Mouse (Mus musculus): ENCODE measurements around the gene Slc46a1.

Gene Slc46a1

DNA sequence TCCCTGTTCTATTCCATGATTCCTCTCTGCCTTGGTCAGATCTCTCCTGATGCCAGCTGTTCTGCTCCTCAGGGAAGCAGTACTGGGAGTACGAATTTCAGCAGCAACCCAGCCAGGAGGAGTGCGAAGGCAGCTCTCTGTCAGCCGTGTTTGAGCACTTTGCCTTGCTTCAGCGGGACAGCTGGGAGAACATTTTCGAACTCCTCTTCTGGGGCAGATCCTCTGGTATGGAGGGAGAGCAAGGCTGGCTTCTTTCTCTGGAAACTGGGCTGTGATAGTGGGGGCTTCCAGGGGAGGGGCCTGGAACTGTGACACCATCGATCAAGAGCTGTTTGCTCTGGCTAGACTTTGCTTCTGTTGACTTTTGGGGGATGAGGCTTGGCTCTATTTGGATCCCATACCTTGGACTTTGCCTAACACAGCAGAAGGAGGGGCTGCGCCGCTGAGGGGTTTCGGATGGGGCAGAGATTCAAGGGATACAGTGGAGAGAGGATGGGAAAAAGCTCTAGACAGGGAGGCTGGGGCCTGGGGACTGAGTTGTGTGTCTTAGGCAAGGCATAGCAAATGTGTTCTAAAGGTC is 35.2 kb downstream of the Slc46a1 start:
- no peak for DNase-seq (ENCODE audit: low read depth in 2 of 2, low spot score in 2 of 2)

DNA sequence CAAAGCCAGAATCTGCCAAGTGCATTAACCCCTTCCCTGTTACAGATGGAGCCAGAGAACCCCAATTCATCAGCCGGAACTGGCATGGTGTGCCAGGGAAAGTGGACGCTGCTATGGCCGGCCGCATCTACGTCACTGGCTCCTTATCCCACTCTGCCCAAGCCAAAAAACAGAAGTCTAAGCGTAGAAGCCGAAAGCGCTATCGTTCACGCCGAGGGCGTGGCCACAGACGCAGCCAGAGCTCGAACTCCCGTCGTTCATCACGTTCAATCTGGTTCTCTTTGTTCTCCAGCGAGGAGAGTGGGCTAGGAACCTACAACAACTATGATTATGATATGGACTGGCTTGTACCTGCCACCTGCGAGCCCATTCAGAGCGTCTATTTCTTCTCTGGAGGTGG is 36.0 kb downstream of the Slc46a1 start:
- DNase-seq (ENCODE audit: low read depth in 2 of 2, low spot score in 2 of 2) = no peak

DNA sequence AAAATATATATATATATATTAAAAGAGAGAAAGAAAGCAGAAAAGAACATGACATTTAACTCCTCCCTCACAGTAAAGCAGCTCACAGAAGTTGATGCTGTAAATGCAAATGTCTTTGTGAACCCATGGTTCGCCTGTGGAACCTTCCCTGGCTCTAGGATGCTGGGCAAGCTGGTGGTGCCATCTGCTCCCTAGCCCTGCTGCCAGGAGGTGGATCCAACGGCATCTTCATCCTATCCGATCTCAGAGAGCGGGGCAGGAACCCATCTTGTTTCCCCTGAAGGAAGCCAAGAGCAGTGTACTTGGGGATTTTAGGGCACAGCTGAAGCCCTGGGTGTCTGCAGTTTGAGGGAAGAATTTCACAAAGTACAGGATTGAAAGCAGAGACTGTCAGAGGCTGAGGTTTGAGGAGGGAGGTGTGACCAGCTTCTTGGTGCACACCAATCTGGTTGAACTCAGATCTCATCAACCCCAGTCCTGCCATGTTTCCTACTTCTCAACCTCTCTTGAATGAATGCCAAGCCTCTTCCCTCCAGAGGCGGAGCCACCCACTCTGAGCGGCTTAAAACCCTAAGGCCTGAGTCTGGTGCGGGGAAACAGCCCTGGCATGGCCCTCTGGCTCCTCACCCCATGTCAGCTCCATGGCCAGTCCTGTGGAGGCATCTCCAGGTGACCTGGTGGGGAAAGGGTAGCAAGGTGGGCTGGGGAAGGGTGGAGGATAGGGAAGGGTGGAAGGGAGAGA is 37.6 kb downstream of the Slc46a1 start, which contains the start of gene Sebox:
Sebox (plus strand) TSS at position 539 of the 742 bp plus-strand sequence.
- no peak for DNase-seq (ENCODE audit: low read depth in 2 of 2, low spot score in 2 of 2)

DNA sequence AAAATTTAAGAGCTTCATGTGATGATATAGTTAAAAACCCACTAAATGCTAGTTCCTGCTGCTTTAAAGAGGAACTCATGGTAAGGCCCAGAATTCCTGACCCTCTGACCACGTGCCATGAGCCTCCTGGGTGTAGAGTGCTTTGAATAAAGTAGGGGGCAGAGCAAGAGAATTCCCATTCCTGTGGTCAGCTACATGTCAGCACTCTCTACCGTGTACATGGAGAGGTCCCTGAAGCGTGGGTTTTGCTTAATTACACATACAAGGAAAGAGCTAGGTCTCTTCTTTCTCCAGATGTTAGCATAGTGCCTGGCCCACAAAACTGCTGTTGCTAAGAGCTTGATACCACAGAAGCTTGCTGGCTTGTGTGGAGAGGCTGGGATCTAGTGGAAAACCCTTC is 39.9 kb downstream of the Slc46a1 start:
- no peak for DNase-seq (ENCODE audit: low read depth in 2 of 2, low spot score in 2 of 2)

DNA sequence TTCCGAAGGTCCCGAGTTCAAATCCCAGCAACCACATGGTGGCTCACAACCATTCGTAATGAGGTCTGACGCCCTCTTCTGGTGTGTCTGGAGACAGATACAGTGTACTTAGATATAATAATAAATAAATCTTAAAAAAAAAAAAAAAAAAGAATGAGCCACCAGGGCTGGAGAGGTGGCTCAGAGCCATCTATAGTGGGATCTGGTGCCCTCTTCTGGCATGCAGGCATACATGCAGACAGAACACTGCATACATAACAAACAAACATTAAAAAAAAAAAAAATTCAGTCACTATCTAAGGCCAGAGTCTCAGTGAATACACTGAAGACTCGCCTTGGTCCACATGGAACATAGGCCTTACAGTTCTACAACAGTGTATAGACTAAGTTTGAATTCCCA is 43.7 kb downstream of the Slc46a1 start:
- DNase-seq (ENCODE audit: low read depth in 2 of 2, low spot score in 2 of 2) = peak in 1 of 2 experiments; percentile 31

DNA sequence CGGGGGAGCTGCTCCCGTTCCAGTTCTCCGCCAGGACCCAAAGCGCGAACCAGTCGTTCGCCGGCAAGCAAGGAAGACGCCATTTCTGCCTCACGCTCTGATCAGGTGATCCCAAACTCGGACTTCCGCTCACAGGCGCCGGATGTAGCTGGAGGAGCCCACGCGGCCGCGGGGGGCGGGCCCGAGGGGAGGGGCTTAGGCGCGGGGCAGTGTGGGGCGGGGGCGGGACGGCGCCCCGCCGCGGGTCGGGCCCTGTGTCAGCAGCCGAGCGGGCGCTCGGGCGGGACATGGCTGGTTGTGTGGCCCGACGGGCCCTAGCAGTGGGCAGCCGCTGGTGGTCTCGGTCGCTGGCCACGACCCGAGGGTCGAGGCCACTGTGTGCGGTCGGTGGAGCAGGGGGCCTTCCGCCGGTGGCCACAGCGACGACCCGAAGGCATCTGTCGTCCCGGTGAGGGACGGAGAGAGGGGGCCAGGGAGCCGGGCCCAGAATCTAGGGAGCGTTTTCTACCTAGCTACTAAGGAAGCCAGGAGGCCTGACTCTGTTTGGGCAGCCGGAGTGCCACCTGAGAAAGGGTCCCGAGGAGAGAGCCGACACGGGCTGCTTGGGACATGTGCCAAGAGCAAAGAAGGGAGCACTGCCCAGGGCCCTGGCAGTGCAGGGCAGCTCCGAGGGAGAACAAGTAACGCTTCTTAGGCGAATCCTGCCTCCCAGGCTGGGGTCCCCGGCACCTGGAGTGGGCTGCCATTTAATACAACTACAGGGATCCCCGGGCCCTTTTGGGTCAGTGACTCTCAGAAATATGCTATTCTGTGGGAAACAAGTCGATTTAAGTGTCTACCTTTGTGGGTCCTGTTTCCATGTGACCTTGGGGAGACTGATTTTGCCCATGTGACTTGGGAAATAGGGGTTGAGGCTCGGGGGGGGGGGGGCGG is 46.8 kb downstream of the Slc46a1 start, which contains the start of the genes Tmem199 and Poldip2:
Tmem199 (minus strand) TSS at position 148 of the 933 bp plus-strand sequence.
Poldip2 (plus strand) TSS at position 169 of the 933 bp plus-strand sequence.
- peak; percentile 81 to 85 for DNase-seq (ENCODE audit: low read depth in 2 of 2, low spot score in 2 of 2)

DNA sequence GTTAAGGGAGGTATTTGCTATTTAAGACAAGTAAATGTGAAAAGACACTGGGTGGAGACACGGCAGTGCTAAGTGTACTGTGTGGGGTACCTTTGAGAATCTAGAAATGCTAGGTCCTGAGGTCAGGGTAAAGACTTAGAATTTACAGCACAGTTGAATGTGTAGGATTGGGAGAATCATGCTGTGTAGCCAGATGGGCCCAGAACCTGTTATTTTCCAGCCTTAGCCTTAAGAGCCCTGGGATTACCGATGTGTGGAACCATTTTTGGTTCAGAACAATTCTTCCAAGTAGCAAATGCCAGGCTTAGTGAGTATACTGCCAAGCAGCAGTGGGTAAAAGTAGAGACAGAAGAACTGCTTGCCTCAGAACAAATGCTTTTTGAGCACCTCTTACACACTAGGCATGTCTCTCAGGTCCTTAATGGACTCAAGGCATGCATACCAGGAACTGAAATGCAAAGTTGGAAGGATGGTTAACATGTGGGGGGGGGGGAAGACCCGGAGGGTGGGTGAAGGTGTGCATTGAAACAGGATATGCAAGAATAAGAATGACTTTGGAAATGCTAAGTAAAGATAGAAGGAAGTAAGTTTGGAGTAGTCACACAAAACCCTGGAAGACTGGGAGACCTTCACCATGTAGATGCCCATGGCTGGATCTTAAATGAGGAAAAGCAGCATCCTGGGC is 47.8 kb downstream of the Slc46a1 start:
- DNase-seq (ENCODE audit: low read depth in 2 of 2, low spot score in 2 of 2) = no peak

DNA sequence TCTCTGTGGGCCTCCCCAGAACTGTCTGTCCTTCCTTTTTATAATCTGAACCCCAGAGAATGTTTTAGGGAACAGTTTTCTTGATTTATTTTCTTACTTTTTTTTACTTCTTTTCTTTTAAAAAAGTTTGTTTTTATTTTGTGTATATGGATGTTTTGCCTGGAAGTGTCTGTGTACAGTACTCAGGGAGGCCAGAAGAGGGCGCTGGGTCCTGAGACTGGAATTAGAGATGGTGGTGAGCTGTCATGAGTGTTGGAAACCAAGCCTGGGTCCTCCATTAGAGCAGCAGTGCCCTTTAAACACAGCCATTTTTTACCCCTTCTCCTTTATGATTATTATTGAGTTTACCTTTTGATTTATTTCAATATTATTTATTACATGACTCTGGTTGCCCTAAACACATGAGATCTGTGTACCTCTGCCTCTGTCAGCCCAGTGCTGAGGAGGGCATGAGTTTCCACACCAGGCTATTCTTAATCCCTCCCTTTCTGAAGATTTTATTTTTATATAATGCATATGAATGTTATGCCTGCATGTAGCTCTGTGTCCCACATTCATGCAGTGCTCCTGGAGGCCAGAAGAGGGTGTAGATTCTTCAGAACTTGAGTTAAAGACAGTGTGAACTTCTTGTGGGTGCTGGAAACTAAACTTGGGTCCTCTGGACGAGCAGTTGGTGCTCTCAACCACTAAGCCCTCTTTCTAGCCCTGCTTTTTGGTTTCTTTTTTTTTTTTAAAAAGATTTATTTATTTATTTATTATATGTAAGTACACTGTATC is 50.2 kb downstream of the Slc46a1 start:
- no peak for DNase-seq (ENCODE audit: low read depth in 2 of 2, low spot score in 2 of 2)

DNA sequence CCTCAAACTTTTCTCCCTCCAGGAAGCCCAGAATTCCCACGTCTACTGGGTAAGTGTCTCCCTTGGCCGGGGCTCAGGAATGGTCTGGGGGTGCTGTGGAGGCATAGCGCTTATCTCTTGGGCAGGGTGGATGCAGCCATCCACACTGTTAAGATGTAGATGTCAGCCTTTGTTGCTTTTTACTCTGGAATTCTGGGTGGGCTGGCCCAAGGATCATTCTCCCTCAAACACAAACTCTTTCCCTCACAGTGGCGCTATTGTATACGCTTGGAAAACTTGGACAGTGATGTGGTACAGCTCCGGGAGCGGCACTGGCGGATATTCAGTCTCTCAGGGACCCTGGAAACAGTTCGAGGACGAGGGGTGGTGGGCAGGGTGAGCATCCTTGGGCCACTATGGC is 53.4 kb downstream of the Slc46a1 start:
- DNase-seq (ENCODE audit: low read depth in 2 of 2, low spot score in 2 of 2) = no peak

Data from CD8-positive naive resting alpha-beta T cell, adult 2 months (primary cell).